Comparison of ENCODE assay signal across 8 mouse cellular contexts in the genomic region with DNA sequence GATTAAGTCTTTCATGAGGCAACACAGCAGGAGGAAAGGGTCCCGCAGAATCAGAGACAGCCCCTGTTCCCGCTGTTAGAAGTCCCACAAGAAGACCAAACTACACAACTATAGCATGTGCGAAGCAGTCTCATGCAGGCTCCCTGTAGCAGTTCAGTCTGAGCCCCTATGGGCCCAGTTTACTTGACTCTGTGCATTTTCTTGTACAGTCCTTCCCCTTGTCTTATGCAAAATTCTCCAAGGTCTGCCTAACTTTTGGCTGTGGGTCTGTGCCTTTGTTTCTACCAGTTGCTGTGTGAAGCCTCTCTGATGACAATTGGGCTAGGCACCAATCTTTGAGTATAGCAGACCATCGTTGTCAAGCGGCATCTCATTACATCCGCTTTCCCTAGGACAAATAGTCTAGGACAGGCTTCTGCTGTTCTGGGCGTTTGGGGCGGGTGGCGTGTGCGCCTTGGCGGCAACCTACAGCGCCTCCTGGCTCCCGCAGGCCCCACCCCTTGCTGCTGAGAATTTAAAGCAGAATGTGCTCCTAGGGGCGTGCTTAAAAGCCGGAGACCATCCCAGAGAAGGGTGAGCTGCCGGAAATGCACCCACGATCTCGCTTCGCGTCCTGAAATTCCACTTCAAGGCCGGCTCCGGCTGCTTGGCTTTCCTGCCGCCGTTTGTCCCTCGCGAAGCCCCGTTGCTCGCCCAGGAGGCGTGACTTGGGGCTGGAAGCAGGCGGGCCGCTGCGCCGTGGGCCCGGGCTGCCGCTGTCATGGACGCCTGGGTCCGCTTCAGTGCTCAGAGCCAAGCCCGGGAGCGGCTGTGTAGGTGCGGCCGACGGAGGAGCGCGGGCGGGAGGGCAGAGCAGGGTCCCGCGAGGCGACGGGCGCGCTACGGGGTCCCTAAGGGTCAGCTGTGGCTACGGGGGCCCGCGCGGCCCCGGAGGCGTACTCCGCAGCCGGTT. TPM values are rescaled to one million over a fixed set of nuclear protein-coding genes. Genes with fewer than 3 reads are reported as not detected.
A peak's percentile ranks its signal among the peaks of the same experiment; 100 is the strongest.
DNase-seq lines count a peak whose midpoint lies in the region; ATAC-seq lines count a peak whose summit lies in the region.

TSS of gene Pex11b (plus strand) at position 449 of the 952 bp plus-strand sequence.
TSS of gene Gm42957 (plus strand) at position 547 of the 952 bp plus-strand sequence.

- WGBS in forebrain, embryonic 14.5 days = 1% methylated on average over 60 of the region's 60 CpGs
- 1% methylated on average over 60 of the region's 60 CpGs for WGBS in neural tube, embryonic 15.5 days

- peaks cover 53% of the 10 kb centered on the region for H3K36me3 ChIP-seq in forebrain, embryonic 14.5 days (ENCODE audit: control insufficient read depth, insufficient read depth, low read length)
- H3K36me3 ChIP-seq in neural tube, embryonic 15.5 days = peaks cover 38% of the 10 kb centered on the region

- H3K4me1 ChIP-seq in forebrain, embryonic 14.5 days (ENCODE audit: control insufficient read depth, insufficient read depth, low read length) = peaks cover 17% of the 10 kb centered on the region
- H3K4me1 ChIP-seq in neural tube, embryonic 15.5 days = peaks cover 41% of the 10 kb centered on the region

- intact Hi-C loops in heart, postnatal 14 days (cut with DNase I) = loop anchor here (2.0 to 5.0 kb wide), 2 partner anchors 54 to 57 kb away; no protein-coding TSS in a partner anchor

- H3K27me3 ChIP-seq in forebrain, embryonic 14.5 days (replicated peaks; ENCODE audit: control insufficient read depth, insufficient read depth, low read length) = no peaks in the 10 kb centered on the region
- no peaks in the 10 kb centered on the region for H3K27me3 ChIP-seq in neural tube, embryonic 15.5 days (replicated peaks)

- peak within 1 kb of the TSS; percentile 66 for H3K4me3 ChIP-seq in forebrain, embryonic 14.5 days (ENCODE audit: low read depth, low read length)
- H3K4me3 ChIP-seq in neural tube, embryonic 15.5 days (replicated peaks) = peak within 1 kb of the TSS; percentile 94

- 0 out of 2 replicates have a peak, but pooled peaks cover 2% of the 10 kb centered on the region for H3K9me3 ChIP-seq in forebrain, embryonic 14.5 days (replicated peaks; ENCODE audit: control insufficient read depth, low read length)
- no peaks in the 10 kb centered on the region for H3K9me3 ChIP-seq in neural tube, embryonic 15.5 days (replicated peaks)

- peak within 1 kb of the TSS; percentile 89 for H3K9ac ChIP-seq in forebrain, embryonic 14.5 days (ENCODE audit: low read length)
- peak within 1 kb of the TSS; percentile 95 for H3K9ac ChIP-seq in neural tube, embryonic 15.5 days (replicated peaks)

- peak within 1 kb of the TSS; percentile 70 for H3K27ac ChIP-seq in forebrain, embryonic 14.5 days (ENCODE audit: low read depth, low read length)
- H3K27ac ChIP-seq in neural tube, embryonic 15.5 days (replicated peaks) = peak within 1 kb of the TSS; percentile 84

- DNase-seq in ES-CJ7 (ENCODE audit: low read depth, low spot score) = peak; percentile 95
- DNase-seq in cerebellum, adult 11 months = peak; percentile 77
- peak; percentile 86 for DNase-seq in forebrain, embryonic 14.5 days (ENCODE audit: low spot score)
- peak; percentile 89 to 93 for DNase-seq in heart, postnatal 14 days
- DNase-seq in layer of hippocampus, adult 11-12 months (ENCODE audit: low spot score) = peak; percentile 86
- peak; percentile 88 to 91 for DNase-seq in lung, adult 18-20 months
- DNase-seq in testis, postnatal 14 days (ENCODE audit: low spot score) = peak; percentile 87

- H3K4me2 ChIP-seq in forebrain, embryonic 14.5 days (ENCODE audit: low read length) = peak within 1 kb of the TSS; percentile 81
- H3K4me2 ChIP-seq in neural tube, embryonic 15.5 days = peak within 1 kb of the TSS; percentile 71

- ATAC-seq in forebrain, embryonic 14.5 days = peak; percentile 94
- peak; percentile 83 for ATAC-seq in neural tube, embryonic 15.5 days (ENCODE audit: low FRiP score)

RNA-seq across cellular contexts. Expression of gene Pex11b, which starts in this region (rescaled TPM):
- 56.6 and 64.4 TPM in 2 replicates for polyA plus RNA-seq in forebrain, embryonic 14.5 days (2014; fragmentation: Nextera tagmentation; extraction: Ambion mirVana)
- 10 to 100 TPM; 30.5 to 30.7 TPM for total RNA-seq in heart, postnatal 14 days (2021)
- polyA plus RNA-seq in neural tube, embryonic 15.5 days (2015; fragmentation: Nextera tagmentation; extraction: Ambion mirVana) = 58.8 and 64.9 TPM in 2 replicates

RNA-seq across cellular contexts. Expression of gene Gm42957, which starts in this region (rescaled TPM):
- polyA plus RNA-seq in forebrain, embryonic 14.5 days (2014; fragmentation: Nextera tagmentation; extraction: Ambion mirVana) = 0.13 and 0.14 TPM in 2 replicates
- under 1 TPM in 1 of 2 experiments, not detected in 1; 0.17 TPM for total RNA-seq in heart, postnatal 14 days (2021)
- polyA plus RNA-seq in neural tube, embryonic 15.5 days (2015; fragmentation: Nextera tagmentation; extraction: Ambion mirVana) = 0.06 and 0.20 TPM in 2 replicates

Comparison
In these comparisons a context has a peak if more than half of its experiments do, and no peak if none do; other contexts are left out.
1. Peak in every context shown above with its lines: DNase-seq, ATAC-seq, H3K4me3 ChIP-seq and H3K27ac ChIP-seq.